Mouse (Mus musculus): ENCODE measurements at regions not wholly inside any gene's neighbourhood (a gene's known extent, or its start where the extent isn't known, plus 50 kb on each side); places are given as distances from the start of the nearest gene placed in this dataset.
A peak's percentile ranks its signal among the peaks of the same experiment; 100 is the strongest.
"Not testable (repeated sequence)": the region's sequence is repeated elsewhere in the genome, so short reads cannot be mapped to it uniquely, and the experiment has no call there.

- not testable (repeated sequence) for ATAC-seq (replicated peaks; ENCODE audit: low read depth, poor library complexity, severe bottlenecking)
Measured at GRCm38 (mm10) chr19:8496561-8496960, 91.7 kb upstream of the Slc22a30 start.

GRCm38 (mm10) chr19:8497526-8497925 lies 92.6 kb upstream of the Slc22a30 start:
- ATAC-seq (replicated peaks; ENCODE audit: low read depth, poor library complexity, severe bottlenecking): not testable (repeated sequence)

- not testable (repeated sequence) for ATAC-seq (replicated peaks; ENCODE audit: low read depth, poor library complexity, severe bottlenecking)
Measured at GRCm38 (mm10) chr19:8517721-8518120, 73.3 kb upstream of the Slc22a8 start.

GRCm38 (mm10) chr19:8518273-8518672 lies 72.8 kb upstream of the Slc22a8 start:
- ATAC-seq (replicated peaks; ENCODE audit: low read depth, poor library complexity, severe bottlenecking): peak; percentile 99

- ATAC-seq (replicated peaks; ENCODE audit: low read depth, poor library complexity, severe bottlenecking): not testable (repeated sequence)
Measured at GRCm38 (mm10) chr19:8518933-8519332, 72.1 kb upstream of the Slc22a8 start.

- ATAC-seq (replicated peaks; ENCODE audit: low read depth, poor library complexity, severe bottlenecking): peak; percentile 56
Measured at GRCm38 (mm10) chr19:8534597-8534996, 56.5 kb upstream of the Slc22a8 start.

- 0 out of 2 replicates have a peak, but pooled peaks have one; percentile 47 for ATAC-seq (replicated peaks; ENCODE audit: low read depth, poor library complexity, severe bottlenecking)
Measured at GRCm38 (mm10) chr19:8536085-8536484, 55.0 kb upstream of the Slc22a8 start.

All from common myeloid progenitor, adult 5-6 weeks (primary cell).